Mouse (Mus musculus): ENCODE results near the gene Rpl23. TPM values are rescaled to one million over a fixed set of nuclear protein-coding genes. Genes with fewer than 3 reads are reported as not detected.

Rpl23 gene
- 578 and 861 TPM in 2 replicates for polyA plus RNA-seq (2021; fragmentation: Nextera tagmentation)
- long read RNA-seq, experiment 1, transcript Rpl23-201 (5 exons, 1,059 nt), result major isoform, 79 of 86 reads
- long read RNA-seq, experiment 1, partial matches to known transcripts, result 5 of 86 reads
- long read RNA-seq, experiment 1, other reads (novel, unspliced or antisense), result 0 of 86 reads
- long read RNA-seq, experiment 2, transcript Rpl23-204 (5 exons, 728 nt), result minor isoform, 5 of 801 reads
- long read RNA-seq, experiment 2, transcript Rpl23-201 (5 exons, 1,059 nt), result major isoform, 746 of 801 reads
- long read RNA-seq, experiment 2, partial matches to known transcripts, result 44 of 801 reads
- long read RNA-seq, experiment 2, other reads (novel, unspliced or antisense), result 6 of 801 reads

DNA sequence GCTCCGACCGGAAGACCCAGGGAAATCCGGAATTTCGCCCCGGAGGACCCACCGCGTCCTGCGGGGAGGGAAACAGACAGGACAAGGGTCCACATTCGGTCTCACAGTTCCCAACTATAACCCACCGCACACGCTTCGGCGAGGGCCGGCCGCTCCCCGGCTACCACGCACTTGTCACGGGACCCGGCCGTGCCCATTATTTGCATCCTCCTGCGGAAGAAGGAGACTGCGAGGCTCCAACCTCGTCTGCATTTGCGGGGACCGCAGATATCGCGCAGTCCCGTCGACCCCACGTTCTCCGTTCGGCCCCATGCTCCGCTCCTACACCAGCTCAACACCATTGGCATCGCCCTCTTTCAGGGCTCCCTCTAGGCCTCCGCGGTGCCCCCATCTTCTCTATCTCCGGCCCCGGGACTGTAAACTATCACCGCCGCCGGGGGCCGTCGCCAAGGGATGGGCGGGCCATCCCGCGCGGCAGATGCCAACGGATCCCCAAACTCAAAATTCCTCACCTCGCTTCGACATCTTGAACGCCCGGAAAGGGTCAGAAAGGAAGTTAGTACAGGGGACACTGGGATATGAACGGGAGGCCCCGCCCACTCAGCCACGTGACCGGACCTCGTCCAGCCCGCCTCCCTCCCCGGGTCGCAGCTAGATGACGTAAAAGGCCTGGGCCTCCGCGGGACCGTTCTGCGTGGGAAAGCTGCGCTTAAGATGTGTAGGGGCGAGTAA, at the start of gene Rpl23:
Gene Rpl23 (minus strand): TSS at position 606 of the 732 bp plus-strand sequence.

GRCm38 (mm10) chr11:97798782-97799145, 16.5 kb upstream of the Rpl23 start, which contains the start of gene Lasp1:
Gene Lasp1 (plus strand): TSS chr11:97799000.

GRCm38 (mm10) chr11:97775808-97776496, 6.3 kb downstream of the Rpl23 start, which contains the start of gene 1700001P01Rik:
Gene 1700001P01Rik (minus strand): TSS chr11:97775918.

DNA sequence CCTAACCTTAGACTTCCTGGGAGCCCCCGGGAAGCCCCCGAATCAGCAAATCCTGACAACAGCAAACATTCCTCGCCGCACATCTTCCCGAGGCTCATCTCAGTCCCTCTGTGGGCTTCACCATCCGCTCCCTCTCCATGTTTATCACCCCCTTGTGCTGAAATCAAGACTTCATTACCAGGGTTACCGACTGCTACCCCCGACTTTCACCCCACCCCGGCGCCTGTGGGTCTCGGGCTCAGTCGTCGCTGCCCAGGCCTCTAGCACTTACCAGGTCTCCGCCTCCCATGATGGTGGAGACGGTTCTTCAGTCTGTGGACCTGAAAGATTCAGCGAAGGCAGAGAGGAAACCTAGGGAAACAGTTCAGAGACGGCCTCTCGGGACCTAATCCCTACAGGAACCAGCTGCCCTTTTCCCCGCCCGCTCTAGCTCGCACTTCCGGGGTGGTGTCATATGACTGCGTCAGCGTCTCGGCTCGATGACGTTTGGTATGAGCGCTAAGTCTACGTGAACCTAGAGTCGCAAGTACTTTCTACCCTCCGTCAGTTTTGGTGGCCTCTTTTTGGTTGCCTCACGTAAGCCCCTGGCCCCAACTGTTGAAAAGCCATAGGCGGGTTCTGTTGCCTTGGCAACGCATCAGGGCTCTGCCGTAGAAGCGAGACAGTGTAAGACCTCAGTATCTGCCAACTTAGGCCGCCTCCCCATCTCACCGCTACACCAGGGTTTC, 15.9 kb downstream of the Rpl23 start, which contains the start of gene Cwc25:
Gene Cwc25 (minus strand): TSS at position 403 of the 728 bp plus-strand sequence.

GRCm38 (mm10) chr11:97744063-97744717, 38.0 kb downstream of the Rpl23 start, which contains the start of gene Pip4k2b:
Gene Pip4k2b (minus strand): TSS chr11:97744704.

Other genes starting within 250 kb of the Rpl23 start
- gene Srcin1, start 206.3 kb downstream of the Rpl23 start, polyA plus RNA-seq (2021; fragmentation: Nextera tagmentation), result 5.1 and 15.8 TPM in 2 replicates
- gene Epop, start 152.7 kb downstream of the Rpl23 start, polyA plus RNA-seq (2021; fragmentation: Nextera tagmentation), result 5.4 and 70.5 TPM in 2 replicates
- 4.9 and 7.0 TPM in 2 replicates for gene Mllt6, start 119.0 kb downstream of the Rpl23 start, polyA plus RNA-seq (2021; fragmentation: Nextera tagmentation)
- 79.1 and 82.1 TPM in 2 replicates for gene Cisd3, start 96.6 kb downstream of the Rpl23 start, polyA plus RNA-seq (2021; fragmentation: Nextera tagmentation)
- gene Pcgf2, start 81.9 kb downstream of the Rpl23 start, polyA plus RNA-seq (2021; fragmentation: Nextera tagmentation), result 3.4 and 5.3 TPM in 2 replicates
- gene Psmb3, start 79.0 kb downstream of the Rpl23 start, polyA plus RNA-seq (2021; fragmentation: Nextera tagmentation), result 369 and 399 TPM in 2 replicates
- gene Pip4k2b, start 37.7 kb downstream of the Rpl23 start, polyA plus RNA-seq (2021; fragmentation: Nextera tagmentation), result 2.9 and 3.2 TPM in 2 replicates
- 7.0 and 7.1 TPM in 2 replicates for gene Cwc25, start 15.9 kb downstream of the Rpl23 start, polyA plus RNA-seq (2021; fragmentation: Nextera tagmentation)
- gene 1700001P01Rik, start 6.5 kb downstream of the Rpl23 start, polyA plus RNA-seq (2021; fragmentation: Nextera tagmentation), result 0.40 TPM in 1 of 2 replicates, not detected in the other
- gene Lasp1, start 16.6 kb upstream of the Rpl23 start, polyA plus RNA-seq (2021; fragmentation: Nextera tagmentation), result 49.7 and 74.1 TPM in 2 replicates
- gene B230217C12Rik, start 58.3 kb upstream of the Rpl23 start, polyA plus RNA-seq (2021; fragmentation: Nextera tagmentation), result 92.0 and 101 TPM in 2 replicates
- 1.6 and 2.0 TPM in 2 replicates for gene Fbxo47, start 101.7 kb upstream of the Rpl23 start, polyA plus RNA-seq (2021; fragmentation: Nextera tagmentation)
- gene Plxdc1, start 204.0 kb upstream of the Rpl23 start, polyA plus RNA-seq (2021; fragmentation: Nextera tagmentation), result 22.9 and 30.2 TPM in 2 replicates
- gene Arl5c, start 213.7 kb upstream of the Rpl23 start, polyA plus RNA-seq (2021; fragmentation: Nextera tagmentation), result 7.6 and 9.7 TPM in 2 replicates
- 35.4 and 44.8 TPM in 2 replicates for gene Cacnb1, start 240.6 kb upstream of the Rpl23 start, polyA plus RNA-seq (2021; fragmentation: Nextera tagmentation)
- gene Rpl19, start 244.3 kb upstream of the Rpl23 start, polyA plus RNA-seq (2021; fragmentation: Nextera tagmentation), result 2,408 and 2,474 TPM in 2 replicates

All from left cerebral cortex, adult 6 months (tissue).